Mouse (Mus musculus) lung, embryonic 15.5 days (tissue): ENCODE data around the gene Mfng. TPM values are rescaled to one million over a fixed set of nuclear protein-coding genes. Genes with fewer than 3 reads are reported as not detected.

Experiments
- ATAC-seq: fragments of 200-750 bp; cut with Nextera tagmentation; 2 replicates; pipeline ENCODE4 v1.8.0; 2017; ENCODE audit warnings: moderate number of reproducible peaks, borderline replicate concordance; ENCODE audit not compliant: low FRiP score, low TSS enrichment; ENCODE audit errors: extremely low read depth
- H3K27ac ChIP-seq: fragments of 300-500 bp; sonication (generic); 2 replicates; pipeline ENCODE4 v1.5.1; 2015; ENCODE audit warnings: moderate library complexity, mild to moderate bottlenecking, inconsistent platforms
- H3K27me3 ChIP-seq: fragments of 300-500 bp; sonication (generic); 2 replicates; pipeline ENCODE4 v1.6.1; 2015; ENCODE audit warnings: inconsistent platforms
- H3K36me3 ChIP-seq: fragments of 300-500 bp; sonication (generic); 2 replicates; pipeline ENCODE4 v1.6.1; 2015; ENCODE audit warnings: inconsistent platforms
- H3K4me1 ChIP-seq: fragments of 300-500 bp; sonication (generic); 2 replicates; pipeline ENCODE4 v1.6.1; 2015; ENCODE audit warnings: inconsistent platforms
- H3K4me2 ChIP-seq: fragments of 300-500 bp; sonication (generic); 2 replicates; pipeline ENCODE4 v1.6.1; 2015; ENCODE audit warnings: inconsistent platforms, mild to moderate bottlenecking, moderate library complexity
- H3K4me3 ChIP-seq: fragments of 300-500 bp; sonication (generic); 2 replicates; pipeline ENCODE4 v1.5.1; 2015; ENCODE audit warnings: mild to moderate bottlenecking, inconsistent platforms
- H3K9ac ChIP-seq: fragments of 300-500 bp; sonication (generic); 2 replicates; pipeline ENCODE4 v1.6.1; 2015; ENCODE audit warnings: inconsistent platforms
- H3K9me3 ChIP-seq: fragments of 300-500 bp; sonication (generic); 2 replicates; pipeline ENCODE4 v1.6.1; 2016; ENCODE audit warnings: inconsistent platforms
- WGBS: fragments of 180-500 bp; shearing (Covaris S2); methylation state at CpG from one replicate; pipeline ENCODE4 v1.1.7; 2015; 5-methylcytosine and 5-hydroxymethylcytosine counted together
- polyA plus RNA-seq: library from polyadenylated mRNA; unstranded; fragments of >200 nt; fragmentation: Nextera tagmentation; extraction: Ambion mirVana; gene quantifications from 2 replicates; pipeline ENCODE4 v1.2.1, GENCODE M21; 2015

The Mfng gene
- 42.1 and 45.0 TPM in 2 replicates for polyA plus RNA-seq

DNA sequence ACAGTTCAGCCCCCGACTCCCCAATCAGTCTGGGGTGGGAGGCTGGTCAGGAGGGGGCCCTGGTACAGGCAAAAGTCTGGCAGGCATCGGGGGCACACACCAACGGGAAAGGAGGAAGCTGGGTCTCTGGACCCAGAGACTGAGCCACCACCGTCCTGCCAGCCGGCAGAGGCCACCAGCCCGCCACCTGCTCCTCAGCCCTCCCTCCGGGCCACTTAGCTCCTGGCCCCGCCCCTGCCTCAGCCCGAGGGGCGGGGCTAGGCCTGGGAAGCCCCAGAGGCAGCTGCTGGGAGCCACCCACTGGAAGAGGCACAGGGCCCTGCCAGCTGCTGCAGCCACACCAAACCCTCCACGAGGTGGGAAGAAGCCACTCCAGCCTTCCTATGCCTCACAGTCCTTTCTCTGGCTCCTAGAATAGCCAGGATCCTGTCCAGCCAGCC, at the start of gene Mfng:
TSS of gene Mfng (minus strand) at position 186 of the 440 bp plus-strand sequence.
- H3K9me3 ChIP-seq = no peaks in the 10 kb centered on the region
- H3K4me1 ChIP-seq = peaks cover 19% of the 10 kb centered on the region
- no peaks in the 10 kb centered on the region for H3K27me3 ChIP-seq
- peak within 1 kb of the TSS; percentile 48 for H3K4me2 ChIP-seq
- ATAC-seq = peak; percentile 78
- peak within 1 kb of the TSS; percentile 46 for H3K27ac ChIP-seq
- 4% methylated on average over 11 of the region's 11 CpGs for WGBS
- peak within 1 kb of the TSS; percentile 16; the same call in 1 of the 2 replicates for H3K9ac ChIP-seq
- H3K4me3 ChIP-seq = peak within 1 kb of the TSS; percentile 40
- H3K36me3 ChIP-seq = peaks cover 8% of the 10 kb centered on the region; the same call in 1 of the 2 replicates

DNA sequence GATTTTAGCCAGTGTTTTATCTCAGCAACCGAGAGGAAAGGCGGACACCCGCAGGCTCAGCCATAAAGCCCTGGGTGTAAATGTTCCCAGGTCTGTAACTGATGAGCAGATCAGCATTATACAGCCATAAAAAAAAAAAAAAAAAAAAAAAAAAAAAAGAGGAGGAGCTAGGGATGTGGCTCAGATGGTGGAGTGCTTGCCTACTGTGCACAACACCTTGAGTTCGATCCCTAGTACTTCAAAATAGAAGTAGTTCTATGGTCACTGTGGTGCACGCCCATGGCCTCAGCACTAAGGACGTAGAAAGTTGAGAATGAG, 42.8 kb upstream of the Mfng start:
- peak overlapping the region; percentile 75 for H3K27ac ChIP-seq
- no peak overlapping the region for H3K9ac ChIP-seq
- H3K36me3 ChIP-seq = no peaks in the 10 kb centered on the region
- peaks cover 13% of the 10 kb centered on the region for H3K4me1 ChIP-seq
- no peak overlapping the region for H3K4me2 ChIP-seq
- no peak for ATAC-seq
- H3K27me3 ChIP-seq = no peaks in the 10 kb centered on the region
- WGBS = 58% methylated on average over 6 of the region's 6 CpGs
- H3K4me3 ChIP-seq = no peak overlapping the region
- H3K9me3 ChIP-seq = no peaks in the 10 kb centered on the region

DNA sequence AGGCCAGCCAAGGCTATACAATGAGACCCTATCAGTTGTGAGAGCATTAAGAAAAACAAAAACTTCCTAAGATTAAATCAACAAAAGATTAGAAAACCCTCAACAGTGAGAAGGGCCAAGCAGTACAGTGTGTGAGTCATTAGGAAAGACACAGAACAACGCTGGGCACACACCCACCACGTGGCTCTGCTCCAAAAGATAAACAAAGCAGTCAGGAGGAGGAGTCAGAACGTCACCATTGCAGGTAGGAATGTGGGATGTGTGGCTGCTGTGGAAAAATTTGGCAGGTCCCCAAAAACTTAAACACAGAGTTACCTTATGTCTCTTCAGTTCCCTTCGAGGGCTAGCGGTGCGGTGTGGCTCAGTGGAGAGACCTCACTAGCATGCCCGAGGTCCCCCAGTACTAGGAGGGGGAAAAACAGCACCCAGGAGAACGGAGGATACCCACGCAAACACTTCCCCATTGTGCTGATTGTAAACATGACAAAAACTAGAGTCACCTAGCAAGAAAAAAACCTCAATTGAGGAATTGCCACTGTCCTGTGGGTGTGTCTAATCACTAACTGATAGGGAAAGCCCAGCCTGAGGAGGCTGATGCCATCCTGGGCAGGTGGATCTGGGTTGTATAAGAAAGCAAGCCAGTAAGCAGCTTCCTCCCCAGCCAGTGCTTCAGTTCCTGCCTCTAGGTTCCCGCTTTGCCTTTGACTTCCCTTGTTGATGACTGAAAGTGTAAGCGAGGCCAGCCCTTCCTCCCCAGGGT, 42.2 kb upstream of the Mfng start:
- Histone ChIP-seq H3K4me3 (no peak overlapping the region), H3K4me1 (peaks cover 13% of the 10 kb centered on the region), H3K4me2 (no peak overlapping the region), H3K9ac (no peak overlapping the region), H3K9me3 (no peaks in the 10 kb centered on the region), H3K36me3 (no peaks in the 10 kb centered on the region), H3K27me3 (no peaks in the 10 kb centered on the region), H3K27ac (peak overlapping the region; percentile 75)
- ATAC-seq = peak; percentile 81
- WGBS = 25% methylated on average over 11 of the region's 11 CpGs

DNA sequence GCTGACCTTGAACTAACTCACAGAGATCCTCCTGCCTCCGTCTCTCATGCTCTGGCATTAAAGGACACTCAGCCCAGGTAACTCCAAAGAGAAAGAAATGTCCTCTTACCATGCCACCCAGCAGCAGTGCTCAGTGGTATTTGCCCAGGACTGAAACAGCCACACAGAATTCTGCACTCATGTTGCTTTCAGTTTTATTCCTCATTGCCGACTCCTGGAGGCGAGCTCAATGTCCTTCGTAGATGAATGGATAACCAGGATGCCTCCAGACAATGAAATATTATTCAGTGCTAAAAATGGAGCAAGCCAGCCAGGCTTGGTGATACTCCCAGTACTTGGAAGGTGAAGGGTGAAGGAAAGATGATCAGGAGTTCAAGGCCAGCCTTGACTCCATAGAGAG, 40.3 kb upstream of the Mfng start:
- Histone ChIP-seq H3K4me1 (peaks cover 20% of the 10 kb centered on the region), H3K27me3 (no peaks in the 10 kb centered on the region), H3K4me2 (no peak overlapping the region), H3K36me3 (no peaks in the 10 kb centered on the region), H3K27ac (no peak overlapping the region), H3K9ac (no peak overlapping the region), H3K4me3 (no peak overlapping the region), H3K9me3 (no peaks in the 10 kb centered on the region)
- 88% methylated on average over 4 of the region's 4 CpGs for WGBS
- no peak for ATAC-seq

DNA sequence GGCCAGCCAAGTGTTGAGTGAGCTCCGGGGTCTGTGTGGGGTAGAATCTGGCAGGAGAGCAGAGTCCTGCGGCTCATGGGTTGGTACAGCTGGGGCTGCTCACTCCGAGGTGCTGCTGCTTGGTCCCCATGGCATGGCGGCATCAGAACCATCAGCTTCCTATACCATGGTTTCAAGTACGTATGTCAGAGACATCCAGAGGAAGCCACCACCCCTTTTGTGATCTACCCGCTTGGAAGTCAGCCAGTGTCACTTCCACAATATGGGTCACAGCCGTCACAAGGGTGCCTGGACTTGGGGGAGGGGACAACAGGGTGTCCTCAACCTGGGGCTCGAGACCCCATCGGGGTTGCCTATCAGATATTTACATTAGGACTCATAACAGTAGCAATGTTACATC, 36.9 kb upstream of the Mfng start:
- 34% methylated on average over 9 of the region's 9 CpGs for WGBS
- Histone ChIP-seq H3K27ac (no peak overlapping the region), H3K4me1 (peaks cover 27% of the 10 kb centered on the region), H3K9me3 (no peaks in the 10 kb centered on the region), H3K4me2 (no peak overlapping the region; the same call in 1 of the 2 replicates), H3K27me3 (no peaks in the 10 kb centered on the region), H3K4me3 (no peak overlapping the region), H3K36me3 (no peaks in the 10 kb centered on the region), H3K9ac (no peak overlapping the region)
- no peak for ATAC-seq

DNA sequence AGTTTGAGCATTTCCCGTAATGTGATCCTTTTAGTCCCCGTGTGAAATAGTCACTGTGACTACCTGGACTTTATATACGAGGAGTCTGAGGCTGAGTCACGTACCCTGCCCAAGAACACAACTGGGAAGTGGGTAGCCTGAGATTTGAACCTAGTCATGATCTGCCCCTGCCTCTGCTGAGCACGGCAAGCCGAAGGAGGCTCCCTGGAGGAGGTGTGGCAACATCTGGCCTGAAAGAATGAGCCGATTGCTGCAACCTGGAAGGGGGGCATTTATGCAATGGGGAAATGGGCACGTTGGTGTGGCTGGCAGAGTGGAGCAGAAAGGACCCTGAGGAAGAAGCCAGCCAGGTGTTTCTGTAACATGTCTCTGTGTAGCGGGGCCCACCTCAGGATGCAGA, 36.5 kb upstream of the Mfng start:
- peaks cover 27% of the 10 kb centered on the region for H3K4me1 ChIP-seq
- H3K36me3 ChIP-seq = no peaks in the 10 kb centered on the region
- 35% methylated on average over 9 of the region's 9 CpGs for WGBS
- no peak overlapping the region for H3K9ac ChIP-seq
- no peak for ATAC-seq
- H3K27me3 ChIP-seq = no peaks in the 10 kb centered on the region
- no peak overlapping the region for H3K27ac ChIP-seq
- no peak overlapping the region for H3K4me3 ChIP-seq
- no peak overlapping the region; the same call in 1 of the 2 replicates for H3K4me2 ChIP-seq
- no peaks in the 10 kb centered on the region for H3K9me3 ChIP-seq

DNA sequence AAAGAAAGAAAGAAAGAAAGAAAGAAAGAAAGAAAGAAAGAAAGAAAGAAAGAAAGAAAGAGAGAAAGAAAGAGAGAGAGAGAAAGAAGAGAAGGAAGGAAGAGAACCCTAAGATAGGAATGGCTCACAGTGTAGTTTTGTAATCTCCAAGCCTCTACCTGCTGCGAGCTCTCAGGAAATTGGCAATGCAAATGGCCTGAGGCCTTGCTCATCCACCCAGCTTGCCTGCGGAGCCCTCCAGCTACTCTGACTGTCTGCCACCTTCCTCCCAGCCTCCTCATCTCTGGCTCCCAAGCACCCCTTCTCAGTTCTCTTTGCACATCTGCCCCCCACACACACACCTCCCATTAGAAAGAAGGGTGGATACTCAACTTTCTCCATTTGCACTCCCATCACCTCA, 35.7 kb upstream of the Mfng start:
- 93% methylated on average over 2 of the region's 2 CpGs for WGBS
- Histone ChIP-seq H3K4me3 (no peak overlapping the region), H3K27ac (no peak overlapping the region), H3K36me3 (no peaks in the 10 kb centered on the region), H3K9me3 (no peaks in the 10 kb centered on the region), H3K27me3 (no peaks in the 10 kb centered on the region), H3K4me2 (no peak overlapping the region), H3K4me1 (peaks cover 32% of the 10 kb centered on the region), H3K9ac (no peak overlapping the region)
- no peak for ATAC-seq

DNA sequence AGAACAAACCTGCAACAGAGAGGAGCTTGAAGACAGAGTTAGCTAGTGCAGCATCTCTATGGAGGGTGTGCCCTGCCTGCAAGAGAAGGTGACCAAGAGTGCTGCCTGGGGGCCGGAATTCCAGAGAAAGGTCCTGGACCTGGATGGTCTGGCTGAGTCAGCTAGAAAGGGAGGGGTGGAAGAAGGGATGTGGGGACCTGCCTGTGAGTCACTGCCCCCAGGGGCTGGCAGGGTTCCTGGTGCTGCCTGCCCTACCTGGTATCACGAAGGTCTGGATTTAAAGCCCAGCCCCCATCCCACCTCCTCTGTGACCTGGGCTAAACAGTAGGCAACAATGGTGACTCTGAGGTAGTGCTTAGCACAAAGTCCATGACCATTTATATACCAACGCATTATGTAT, 33.9 kb upstream of the Mfng start:
- peaks cover 5% of the 10 kb centered on the region; the same call in 1 of the 2 replicates for H3K27me3 ChIP-seq
- H3K9ac ChIP-seq = no peak overlapping the region
- H3K27ac ChIP-seq = no peak overlapping the region
- ATAC-seq = no peak
- 61% methylated on average over 3 of the region's 3 CpGs for WGBS
- H3K36me3 ChIP-seq = no peaks in the 10 kb centered on the region
- no peaks in the 10 kb centered on the region for H3K9me3 ChIP-seq
- no peak overlapping the region for H3K4me2 ChIP-seq
- peaks cover 49% of the 10 kb centered on the region for H3K4me1 ChIP-seq
- H3K4me3 ChIP-seq = no peak overlapping the region

DNA sequence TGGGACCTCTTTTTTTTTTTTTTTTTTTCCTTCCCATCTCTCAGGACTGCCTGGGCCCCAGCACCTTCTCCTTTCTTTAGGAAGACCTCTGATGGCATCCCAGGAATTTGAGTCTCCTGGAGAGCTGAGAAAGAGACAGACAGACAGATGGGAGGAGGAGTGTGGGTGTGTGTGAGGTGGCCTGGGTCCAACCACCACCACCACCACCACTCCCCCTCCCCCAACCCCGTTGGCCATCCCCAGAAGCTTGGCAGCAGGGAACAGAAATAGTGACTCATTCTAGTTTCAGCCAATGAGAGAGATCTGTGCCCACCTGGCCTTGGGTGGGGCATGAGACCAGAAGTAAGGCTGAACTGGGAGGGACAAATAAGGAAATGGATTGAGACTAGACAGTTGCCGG, 33.3 kb upstream of the Mfng start:
- H3K9me3 ChIP-seq = no peaks in the 10 kb centered on the region
- H3K4me2 ChIP-seq = no peak overlapping the region
- H3K27ac ChIP-seq = no peak overlapping the region
- no peaks in the 10 kb centered on the region for H3K36me3 ChIP-seq
- H3K9ac ChIP-seq = no peak overlapping the region
- no peak overlapping the region for H3K4me3 ChIP-seq
- ATAC-seq = no peak
- H3K27me3 ChIP-seq = peaks cover 10% of the 10 kb centered on the region
- WGBS = 33% methylated on average over 2 of the region's 2 CpGs
- peaks cover 53% of the 10 kb centered on the region for H3K4me1 ChIP-seq

DNA sequence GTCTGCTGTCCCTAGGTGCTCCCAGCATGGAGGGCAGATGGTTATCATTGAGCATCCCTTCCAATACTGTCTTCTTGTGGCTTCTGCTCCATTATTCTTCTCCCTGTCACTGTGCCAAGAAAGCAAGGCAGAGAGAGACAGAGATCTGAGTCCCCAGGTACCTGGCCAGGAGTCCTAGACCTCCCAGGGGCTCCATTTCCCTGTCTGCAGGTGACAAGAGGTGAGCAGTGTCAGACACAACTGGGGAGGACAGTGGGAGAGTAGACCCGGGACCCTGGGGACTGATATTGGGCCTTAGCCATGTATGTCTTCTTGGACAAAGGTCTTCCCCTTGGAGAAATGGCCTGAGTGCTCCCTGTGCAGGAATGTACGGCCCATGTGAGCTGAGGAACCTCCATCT, 32.1 kb upstream of the Mfng start:
- peaks cover 16% of the 10 kb centered on the region for H3K27me3 ChIP-seq
- no peak overlapping the region for H3K9ac ChIP-seq
- peaks cover 63% of the 10 kb centered on the region for H3K4me1 ChIP-seq
- H3K4me3 ChIP-seq = no peak overlapping the region
- H3K36me3 ChIP-seq = no peaks in the 10 kb centered on the region
- H3K4me2 ChIP-seq = no peak overlapping the region
- H3K27ac ChIP-seq = no peak overlapping the region
- ATAC-seq = no peak
- H3K9me3 ChIP-seq = no peaks in the 10 kb centered on the region
- WGBS = 69% methylated on average over 2 of the region's 2 CpGs

DNA sequence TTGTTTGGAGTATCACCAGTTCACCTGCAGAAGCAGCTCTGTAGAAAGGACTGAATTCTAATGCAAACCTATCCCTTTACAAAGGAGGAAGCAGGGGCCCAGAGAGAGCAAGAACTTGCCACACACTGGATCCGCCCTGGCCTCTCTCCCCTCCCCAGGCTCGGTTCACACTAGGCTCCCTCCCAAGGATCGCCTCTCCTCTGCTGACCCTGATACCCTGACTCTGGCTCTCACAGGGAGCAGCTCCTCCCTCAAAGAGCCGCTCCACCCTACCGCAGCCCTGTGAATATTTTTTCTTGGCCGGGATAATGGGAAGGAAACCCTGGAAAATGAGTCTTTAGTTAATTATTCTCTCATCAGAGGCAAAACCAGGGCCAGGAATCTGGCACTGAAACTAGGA, 31.1 kb upstream of the Mfng start:
- WGBS = 14% methylated on average over 6 of the region's 6 CpGs
- H3K4me1 ChIP-seq = peaks cover 57% of the 10 kb centered on the region
- H3K27ac ChIP-seq = peak overlapping the region; percentile 86
- H3K9ac ChIP-seq = no peak overlapping the region
- H3K4me2 ChIP-seq = 0 out of 2 replicates have a peak overlapping the region, but pooled peaks have one; percentile 6
- H3K9me3 ChIP-seq = no peaks in the 10 kb centered on the region
- no peak overlapping the region for H3K4me3 ChIP-seq
- no peak for ATAC-seq
- H3K27me3 ChIP-seq = peaks cover 16% of the 10 kb centered on the region
- no peaks in the 10 kb centered on the region for H3K36me3 ChIP-seq

DNA sequence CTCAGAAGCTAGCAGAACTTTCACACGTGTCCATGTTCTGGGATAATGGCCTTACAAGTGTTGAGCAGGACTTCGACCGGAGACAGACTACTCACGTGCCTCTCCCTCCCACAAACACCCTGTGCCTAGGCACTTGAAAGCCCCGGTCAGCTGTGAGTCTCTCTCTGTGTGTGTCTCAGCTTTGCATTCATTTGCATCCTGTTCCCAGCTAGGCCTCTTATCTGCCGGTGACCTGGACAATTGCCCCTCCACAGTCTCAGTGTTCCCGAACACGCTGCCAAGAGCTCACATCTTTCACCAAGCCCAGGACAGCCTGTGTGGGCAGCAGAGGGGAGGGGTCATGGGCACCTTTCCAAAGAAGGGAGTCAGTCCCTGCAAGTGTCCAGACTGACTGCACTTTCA, 30.2 kb upstream of the Mfng start:
- H3K4me2 ChIP-seq = peak overlapping the region; percentile 96
- 0 out of 2 replicates have a peak overlapping the region, but pooled peaks have one; percentile 71 for H3K4me3 ChIP-seq
- WGBS = 7% methylated on average over 8 of the region's 8 CpGs
- peaks cover 16% of the 10 kb centered on the region for H3K27me3 ChIP-seq
- peaks cover 60% of the 10 kb centered on the region for H3K4me1 ChIP-seq
- ATAC-seq = peak; percentile 44; the same call in 1 of the 2 replicates
- peak overlapping the region; percentile 86 for H3K27ac ChIP-seq
- H3K9me3 ChIP-seq = no peaks in the 10 kb centered on the region
- H3K36me3 ChIP-seq = no peaks in the 10 kb centered on the region
- no peak overlapping the region for H3K9ac ChIP-seq
